Mouse (Mus musculus): ENCODE measurements around the gene Sirpb1b.
"Not testable (repeated sequence)": the region's sequence is repeated elsewhere in the genome, so short reads cannot be mapped to it uniquely, and the experiment has no call there.

DNA sequence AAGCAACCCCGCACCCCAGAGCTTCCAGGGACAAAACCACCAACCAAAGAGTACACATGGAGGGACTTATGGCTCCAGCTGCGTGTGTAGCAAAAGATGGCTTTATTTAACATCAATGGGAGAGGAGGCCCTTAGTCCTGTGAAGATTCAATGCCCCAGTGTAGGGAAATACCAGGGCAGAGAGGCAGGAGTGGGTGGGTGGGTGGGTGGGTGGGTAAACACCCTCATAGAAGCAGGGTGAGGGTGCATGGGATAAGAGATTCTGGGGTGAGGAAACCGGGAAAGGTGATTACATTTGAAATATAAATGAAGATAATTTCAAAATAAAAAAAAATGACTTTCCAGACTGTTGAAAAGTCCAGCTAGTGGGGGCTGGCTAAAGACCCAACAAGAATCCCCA, 8.1 kb upstream of the Sirpb1b start:
- not testable (repeated sequence) for TF ChIP-seq GATA1 (IDR thresholded peaks at IDR 0.05; ENCODE audit: borderline replicate concordance, low read length); FLI1 (IDR thresholded peaks at IDR 0.05; ENCODE audit: low read length)
